ENCODE assay signal across 11 mouse cellular contexts in the genomic region with DNA sequence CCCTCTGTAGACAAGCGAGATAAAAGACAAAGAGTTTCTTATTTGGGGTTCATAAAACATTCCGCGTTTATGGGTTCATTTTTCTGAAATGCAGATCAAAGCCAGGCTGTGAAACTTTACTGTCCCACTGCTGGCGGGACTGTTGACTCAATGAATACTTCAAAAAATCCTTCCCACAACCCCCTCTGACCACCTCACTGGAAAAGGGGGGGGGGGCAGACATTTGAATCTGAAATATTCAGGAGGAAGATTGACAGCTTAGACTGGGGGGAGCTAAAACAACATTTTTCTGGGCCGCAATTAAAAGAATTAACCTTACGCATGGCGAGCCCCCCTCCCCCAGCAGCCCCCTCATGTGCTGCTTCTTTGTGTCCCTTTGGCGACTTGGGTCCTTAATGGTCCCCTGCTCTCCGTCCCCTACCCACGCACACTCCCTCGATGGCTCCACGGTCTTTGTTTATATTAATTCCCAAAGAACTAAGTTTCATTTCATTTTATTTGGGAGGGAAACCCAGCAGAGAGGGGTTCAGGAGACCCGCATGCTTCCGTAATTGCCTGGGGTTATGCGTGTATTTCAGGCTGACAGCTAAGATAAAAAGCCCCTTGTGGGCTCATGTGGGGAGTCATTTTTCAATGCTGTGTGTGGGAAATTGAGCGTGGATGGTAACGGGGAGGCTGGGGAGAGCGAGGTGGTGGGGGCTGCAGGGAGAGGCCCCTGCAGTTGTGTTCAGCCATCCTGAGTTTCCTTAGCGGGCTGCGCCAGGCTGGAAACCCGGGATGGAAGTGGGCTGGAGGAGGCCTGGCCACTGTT. TPM values are rescaled to one million over a fixed set of nuclear protein-coding genes. Genes with fewer than 3 reads are reported as not detected.
A peak's percentile ranks its signal among the peaks of the same experiment; 100 is the strongest.
DNase-seq lines count a peak whose midpoint lies in the region; ATAC-seq lines count a peak whose summit lies in the region.
"Had no signal": no experiment of that assay in that cellular context is flagged by ENCODE, and none has a peak within 500 bp of the region (broad histone marks: within the 10 kb centered on the region; RNA-seq: fewer than 3 reads in every experiment).

No protein-coding gene starts in this region.

- H3K27me3 ChIP-seq in kidney, embryonic 16.5 days (ENCODE audit: insufficient read depth, low read length), result no peaks in the 10 kb centered on the region
- no peaks in the 10 kb centered on the region for H3K27me3 ChIP-seq in forebrain, embryonic 14.5 days (replicated peaks; ENCODE audit: control insufficient read depth, insufficient read depth, low read length)
- 0 out of 2 replicates have a peak, but pooled peaks cover 4% of the 10 kb centered on the region for H3K27me3 ChIP-seq in limb, embryonic 15.5 days
- H3K27me3 ChIP-seq in liver, embryonic 11.5 days (replicated peaks; ENCODE audit: control insufficient read depth, insufficient read depth, low read length), result no peaks in the 10 kb centered on the region
- H3K27me3 ChIP-seq: lung, embryonic 15.5 days had no signal

- peaks cover 47% of the 10 kb centered on the region for H3K4me1 ChIP-seq in kidney, embryonic 16.5 days (ENCODE audit: insufficient read depth, low read length)
- peaks cover 5% of the 10 kb centered on the region; the same call in 1 of the 2 replicates for H3K4me1 ChIP-seq in forebrain, embryonic 14.5 days (ENCODE audit: control insufficient read depth, insufficient read depth, low read length)
- peaks cover 18% of the 10 kb centered on the region for H3K4me1 ChIP-seq in limb, embryonic 15.5 days
- H3K4me1 ChIP-seq in liver, embryonic 11.5 days (replicated peaks; ENCODE audit: control insufficient read depth, insufficient read depth, low read length), result peaks cover 7% of the 10 kb centered on the region; the same call in 1 of the 2 replicates

- H3K4me3 ChIP-seq in kidney, embryonic 16.5 days (ENCODE audit: low read length), result peak overlapping the region; percentile 2; the same call in 1 of the 2 replicates
- no peak overlapping the region for H3K4me3 ChIP-seq in forebrain, embryonic 14.5 days (ENCODE audit: low read depth, low read length)
- no peak overlapping the region for H3K4me3 ChIP-seq in limb, embryonic 15.5 days
- no peak overlapping the region for H3K4me3 ChIP-seq in liver, embryonic 11.5 days (ENCODE audit: low read depth, low read length)
- H3K4me3 ChIP-seq: lung, embryonic 15.5 days had no signal

- 16% methylated on average over 21 of the region's 21 CpGs for WGBS in kidney, embryonic 16.5 days
- WGBS in forebrain, embryonic 14.5 days, result 16% methylated on average over 21 of the region's 21 CpGs
- 15% methylated on average over 21 of the region's 21 CpGs for WGBS in limb, embryonic 15.5 days
- 77% methylated on average over 21 of the region's 21 CpGs for WGBS in liver, embryonic 11.5 days

- H3K36me3 ChIP-seq in kidney, embryonic 16.5 days (ENCODE audit: insufficient read depth, low read length), result no peaks in the 10 kb centered on the region
- H3K36me3 ChIP-seq in forebrain, embryonic 14.5 days (ENCODE audit: control insufficient read depth, insufficient read depth, low read length), result no peaks in the 10 kb centered on the region
- H3K36me3 ChIP-seq in limb, embryonic 15.5 days, result no peaks in the 10 kb centered on the region
- H3K36me3 ChIP-seq in liver, embryonic 11.5 days (ENCODE audit: control insufficient read depth, insufficient read depth, low read length), result no peaks in the 10 kb centered on the region
- H3K36me3 ChIP-seq: lung, embryonic 15.5 days had no signal

- H3K9me3 ChIP-seq in kidney, embryonic 16.5 days (ENCODE audit: low read length), result no peaks in the 10 kb centered on the region
- H3K9me3 ChIP-seq in forebrain, embryonic 14.5 days (replicated peaks; ENCODE audit: control insufficient read depth, low read length), result no peaks in the 10 kb centered on the region
- H3K9me3 ChIP-seq in limb, embryonic 15.5 days, result no peaks in the 10 kb centered on the region
- no peaks in the 10 kb centered on the region for H3K9me3 ChIP-seq in liver, embryonic 11.5 days (ENCODE audit: control insufficient read depth, low read length)
- H3K9me3 ChIP-seq: lung, embryonic 15.5 days had no signal

- peak; percentile 54 for ATAC-seq in kidney, embryonic 16.5 days (ENCODE audit: low FRiP score, low TSS enrichment)
- ATAC-seq in forebrain, embryonic 14.5 days, result peak; percentile 69
- ATAC-seq in limb, embryonic 15.5 days (ENCODE audit: insufficient number of reproducible peaks, low FRiP score, low TSS enrichment, low read depth), result no peak
- no peak for ATAC-seq in liver, embryonic 11.5 days (replicated peaks; ENCODE audit: low FRiP score)
- no peak for ATAC-seq in CD4-positive, CD25-positive, alpha-beta regulatory T cell, adult 4 months

- no peak for DNase-seq in kidney, adult 8-10 months
- peak; percentile 49 for DNase-seq in embryo, embryonic 11.5 days (ENCODE audit: low read depth, low spot score)
- peak; percentile 44 for DNase-seq in forebrain, embryonic 14.5 days (ENCODE audit: low spot score)
- no peak for DNase-seq in liver, embryonic 11.5 days (ENCODE audit: low spot score)
- no peak for DNase-seq in adrenal gland, adult 8-10 months
- DNase-seq: cerebellum, adult 11 months had no signal

- H3K9ac ChIP-seq in kidney, embryonic 16.5 days (replicated peaks; ENCODE audit: low read length), result no peak overlapping the region; the same call in 1 of the 2 replicates
- H3K9ac ChIP-seq in forebrain, embryonic 14.5 days (ENCODE audit: low read length), result peak overlapping the region; percentile 32; the same call in 1 of the 2 replicates
- H3K9ac ChIP-seq in limb, embryonic 15.5 days, result 0 out of 2 replicates have a peak overlapping the region, but pooled peaks have one; percentile 10
- H3K9ac ChIP-seq in liver, embryonic 11.5 days (ENCODE audit: low read depth, low read length), result no peak overlapping the region
- H3K9ac ChIP-seq: lung, embryonic 15.5 days had no signal

- peak overlapping the region; percentile 34 for H3K4me2 ChIP-seq in kidney, embryonic 16.5 days (replicated peaks; ENCODE audit: low read depth, low read length)
- peak overlapping the region; percentile 37 for H3K4me2 ChIP-seq in forebrain, embryonic 14.5 days (ENCODE audit: low read length)
- peak overlapping the region; percentile 32 for H3K4me2 ChIP-seq in limb, embryonic 15.5 days
- H3K4me2 ChIP-seq in liver, embryonic 11.5 days, result no peak overlapping the region
- H3K4me2 ChIP-seq: lung, embryonic 15.5 days had no signal

- H3K27ac ChIP-seq in kidney, embryonic 16.5 days (ENCODE audit: low read length), result peak overlapping the region; percentile 86
- no peak overlapping the region for H3K27ac ChIP-seq in forebrain, embryonic 14.5 days (ENCODE audit: low read depth, low read length)
- H3K27ac ChIP-seq in limb, embryonic 15.5 days, result no peak overlapping the region; the same call in 1 of the 2 replicates
- H3K27ac ChIP-seq in liver, embryonic 11.5 days (ENCODE audit: low read depth, low read length), result no peak overlapping the region

RNA-seq across cellular contexts. Expression of gene Foxl1, which starts 52.9 kb away (rescaled TPM):
- 6.5 and 6.7 TPM in 2 replicates for polyA plus RNA-seq in kidney, embryonic 16.5 days (2015; fragmentation: Nextera tagmentation; extraction: Ambion mirVana)
- 0.13 TPM in 1 of 2 replicates, not detected in the other for polyA plus RNA-seq in forebrain, embryonic 14.5 days (2014; fragmentation: Nextera tagmentation; extraction: Ambion mirVana)
- 0.20 and 0.29 TPM in 2 replicates for polyA plus RNA-seq in limb, embryonic 15.5 days (2015; fragmentation: Nextera tagmentation; extraction: Ambion mirVana)
- polyA plus RNA-seq in liver, embryonic 11.5 days (2014; fragmentation: Nextera tagmentation; extraction: Ambion mirVana), result 0.61 and 0.73 TPM in 2 replicates
- total RNA-seq in adrenal gland, adult 8-10 months (2022), result under 1 TPM; 0.24 to 0.78 (median 0.54) TPM
- not detected for polyA plus RNA-seq in CD4-positive, CD25-positive, alpha-beta regulatory T cell, adult 4 months (2017; shearing (Covaris generic))
- total RNA-seq: layer of hippocampus, postnatal 14 days had no signal

Comparison
In these comparisons a context has a peak if more than half of its experiments do, and no peak if none do; other contexts are left out.
1. ATAC-seq: peak in kidney, embryonic 16.5 days (single experiment) and forebrain, embryonic 14.5 days (single experiment); none in limb, embryonic 15.5 days (single experiment), liver, embryonic 11.5 days (single experiment) and CD4-positive, CD25-positive, alpha-beta regulatory T cell, adult 4 months (single experiment).
2. H3K9ac ChIP-seq: peak in forebrain, embryonic 14.5 days (single experiment) and limb, embryonic 15.5 days (single experiment); none in kidney, embryonic 16.5 days (single experiment) and liver, embryonic 11.5 days (single experiment).
3. DNase-seq: peak in embryo, embryonic 11.5 days (single experiment) and forebrain, embryonic 14.5 days (single experiment); none in kidney, adult 8-10 months (0 of 2), liver, embryonic 11.5 days (single experiment) and adrenal gland, adult 8-10 months (single experiment).